Mouse (Mus musculus) small intestine, adult 2 months (tissue): ENCODE results near the gene Rap2a.

Experiments used
- CTCF ChIP-seq: fragments of 200-500 bp; IDR thresholded peaks from 2 replicates; pipeline ENCODE4 v1.5.1; 2012; ENCODE audit warnings: low read depth, mild to moderate bottlenecking, control low read depth, inconsistent platforms, low read length, moderate library complexity, mixed read lengths; ENCODE audit not compliant: insufficient replicate concordance, insufficient read length; ENCODE audit errors: extremely low read depth
- POLR2A ChIP-seq: fragments of 200-500 bp; IDR thresholded peaks from 2 replicates; pipeline ENCODE4 v1.6.1; 2012; ENCODE audit warnings: low read depth, mild to moderate bottlenecking, control low read depth, inconsistent platforms, low read length, moderate library complexity

DNA sequence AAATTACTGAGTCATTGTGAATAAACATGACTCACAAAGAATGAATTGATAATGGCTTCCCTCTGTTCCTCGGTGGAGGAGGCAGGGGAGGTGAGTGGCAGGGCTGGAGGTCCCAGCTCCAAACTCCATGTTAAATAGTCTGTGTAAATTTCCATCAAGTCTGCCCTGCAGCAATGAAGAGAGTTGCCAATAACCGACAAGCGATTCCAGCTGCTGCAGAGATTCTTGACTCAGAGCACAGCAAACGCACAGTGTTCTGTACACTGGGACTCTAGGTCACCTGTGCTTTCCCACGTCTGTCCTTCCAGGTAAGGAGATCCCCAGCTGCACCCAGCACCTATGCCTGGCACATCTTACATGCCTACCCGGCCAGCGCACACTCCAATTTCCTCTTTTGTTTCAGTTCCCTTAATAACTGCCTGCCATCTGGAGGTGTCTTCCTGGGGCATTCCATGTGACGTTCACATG lies 44.3 kb upstream of the Rap2a start:
- TF ChIP-seq CTCF (no peak), POLR2A (no peak)
